In genomic region chr15:92597011-92597780, GRCm38 (mm10) we compare ENCODE assay signal across 7 mouse cellular contexts.
A peak's percentile ranks its signal among the peaks of the same experiment; 100 is the strongest.
DNase-seq lines count a peak whose midpoint lies in the region; ATAC-seq and TF ChIP-seq lines count a peak whose summit lies in the region.

No protein-coding gene starts in this region.

- H3K4me3 ChIP-seq in lung, postnatal 0 days (ENCODE audit: low read depth, low read length): peak overlapping the region; percentile 35
- H3K4me3 ChIP-seq in embryonic fibroblast, embryonic 13.5 days (ENCODE audit: insufficient read depth, low read length): peak overlapping the region; percentile 44
- H3K4me3 ChIP-seq in hindbrain, embryonic 16.5 days (ENCODE audit: low read length): peak overlapping the region; percentile 44
- H3K4me3 ChIP-seq in liver, embryonic 15.5 days (replicated peaks): no peak overlapping the region

- H3K27ac ChIP-seq in lung, postnatal 0 days (ENCODE audit: low read length): no peak overlapping the region
- H3K27ac ChIP-seq in embryonic fibroblast, embryonic 13.5 days (ENCODE audit: insufficient read depth, low read length): no peak overlapping the region
- H3K27ac ChIP-seq in hindbrain, embryonic 16.5 days (ENCODE audit: low read depth, low read length): peak overlapping the region; percentile 76
- H3K27ac ChIP-seq in liver, embryonic 15.5 days (replicated peaks): no peak overlapping the region

- 1% methylated on average over 20 of the region's 20 CpGs for WGBS in lung, postnatal 0 days
- 1% methylated on average over 20 of the region's 20 CpGs for WGBS in hindbrain, embryonic 16.5 days
- WGBS in liver, embryonic 15.5 days (ENCODE audit: insufficient replicate concordance): 3% methylated on average over 20 of the region's 20 CpGs

- no peaks in the 10 kb centered on the region for H3K4me1 ChIP-seq in lung, postnatal 0 days (ENCODE audit: insufficient read depth, low read depth, low read length)
- H3K4me1 ChIP-seq in embryonic fibroblast, embryonic 13.5 days (ENCODE audit: control insufficient read depth, insufficient read depth, low read length): no peaks in the 10 kb centered on the region
- H3K4me1 ChIP-seq in hindbrain, embryonic 16.5 days (ENCODE audit: control insufficient read depth, insufficient read depth, low read depth, low read length): peaks cover 8% of the 10 kb centered on the region
- H3K4me1 ChIP-seq in liver, embryonic 15.5 days (replicated peaks): no peaks in the 10 kb centered on the region

- no peak for TF ChIP-seq EP300 in lung, postnatal 0 days (IDR thresholded peaks at IDR 0.05)

- no peak; the same call in 1 of the 2 replicates for TF ChIP-seq CTCF in lung, postnatal 0 days (IDR thresholded peaks at IDR 0.05)
- TF ChIP-seq CTCF in embryonic fibroblast, embryonic 13.5 days (IDR thresholded peaks at IDR 0.05; ENCODE audit: borderline replicate concordance, insufficient read depth, low read length): no peak

- no peak overlapping the region for H3K9ac ChIP-seq in lung, postnatal 0 days (replicated peaks; ENCODE audit: low read depth)
- peak overlapping the region; percentile 62 for H3K9ac ChIP-seq in hindbrain, embryonic 16.5 days (ENCODE audit: low read depth, low read length)
- H3K9ac ChIP-seq in liver, embryonic 15.5 days: no peak overlapping the region

- H3K36me3 ChIP-seq in lung, postnatal 0 days (ENCODE audit: insufficient read depth, low read length): no peaks in the 10 kb centered on the region
- no peaks in the 10 kb centered on the region for H3K36me3 ChIP-seq in hindbrain, embryonic 16.5 days (ENCODE audit: control insufficient read depth, insufficient read depth, low read length)
- no peaks in the 10 kb centered on the region for H3K36me3 ChIP-seq in liver, embryonic 15.5 days (replicated peaks)

- no peak for TF ChIP-seq POLR2A in embryonic fibroblast, embryonic 13.5 days (IDR thresholded peaks at IDR 0.05; ENCODE audit: low read depth, low read length)

- H3K27me3 ChIP-seq in lung, postnatal 0 days (replicated peaks; ENCODE audit: insufficient read depth, low read length): no peaks in the 10 kb centered on the region
- H3K27me3 ChIP-seq in hindbrain, embryonic 16.5 days (replicated peaks; ENCODE audit: control insufficient read depth, insufficient read depth, low read length): no peaks in the 10 kb centered on the region
- peaks cover 17% of the 10 kb centered on the region for H3K27me3 ChIP-seq in liver, embryonic 15.5 days

- peak; percentile 40; the same call in 1 of the 2 replicates for ATAC-seq in lung, postnatal 0 days
- peak; percentile 78 for ATAC-seq in hindbrain, embryonic 16.5 days
- ATAC-seq in liver, embryonic 15.5 days (ENCODE audit: insufficient read depth): no peak

- no peaks in the 10 kb centered on the region for H3K9me3 ChIP-seq in lung, postnatal 0 days (ENCODE audit: low read length)
- no peaks in the 10 kb centered on the region for H3K9me3 ChIP-seq in hindbrain, embryonic 16.5 days (ENCODE audit: control insufficient read depth, low read length)
- no peaks in the 10 kb centered on the region for H3K9me3 ChIP-seq in liver, embryonic 15.5 days (replicated peaks)

- peak; percentile 21 for DNase-seq in lung, postnatal 0 days (ENCODE audit: low spot score)
- DNase-seq in lung, adult 18-20 months: no peak
- no peak for DNase-seq in spleen, adult 12 weeks (ENCODE audit: low spot score)
- no peak for DNase-seq in MN1 (ENCODE audit: low spot score)

- peak overlapping the region; percentile 56 for H3K4me2 ChIP-seq in lung, postnatal 0 days (replicated peaks; ENCODE audit: low read depth, low read length)
- H3K4me2 ChIP-seq in hindbrain, embryonic 16.5 days (ENCODE audit: low read length): peak overlapping the region; percentile 74
- H3K4me2 ChIP-seq in liver, embryonic 15.5 days: peak overlapping the region; percentile 27; the same call in 1 of the 2 replicates
